Mouse (Mus musculus) thymus, postnatal 36 days (tissue): Measurements from ENCODE around the gene Nenf.
A peak's percentile ranks its signal among the peaks of the same experiment; 100 is the strongest.

ENCODE experiments used
- DNase-seq, 2 experiments: peaks; one replicate each; pipeline ENCODE4 v3.0.0; 2022; ENCODE audit warnings: mixed read lengths in 2 of 2

Gene Nenf

GRCm38 (mm10) chr1:191316818-191317217 lies 1.2 kb downstream of the Nenf start:
- DNase-seq, result no peak

GRCm38 (mm10) chr1:191313926-191314325 lies 4.1 kb downstream of the Nenf start:
- DNase-seq, result no peak

GRCm38 (mm10) chr1:191313158-191313557 lies 4.8 kb downstream of the Nenf start:
- DNase-seq, result no peak

GRCm38 (mm10) chr1:191312513-191312941 lies 5.5 kb downstream of the Nenf start:
- DNase-seq, result peak; percentile 76 to 83

- DNase-seq, result no peak
These were observed 6.6 kb downstream of the Nenf start for GRCm38 (mm10) chr1:191311296-191311898.

GRCm38 (mm10) chr1:191307766-191308455 lies 10.1 kb downstream of the Nenf start:
- DNase-seq, result no peak

- no peak for DNase-seq
These were observed 11.7 kb downstream of the Nenf start for GRCm38 (mm10) chr1:191306316-191306715.

GRCm38 (mm10) chr1:191305610-191306009 lies 12.4 kb downstream of the Nenf start:
- no peak for DNase-seq

- DNase-seq, result no peak
These were observed 13.8 kb downstream of the Nenf start for GRCm38 (mm10) chr1:191304216-191304615.

- DNase-seq, result no peak
These were observed 14.3 kb downstream of the Nenf start for GRCm38 (mm10) chr1:191303736-191304135.

- no peak for DNase-seq
These were observed 16.1 kb downstream of the Nenf start for GRCm38 (mm10) chr1:191301903-191302302.

GRCm38 (mm10) chr1:191299215-191299942 lies 18.6 kb downstream of the Nenf start:
- DNase-seq, result peak; percentile 24 to 36

GRCm38 (mm10) chr1:191298304-191298703 lies 19.7 kb downstream of the Nenf start:
- DNase-seq, result no peak

- no peak for DNase-seq
These were observed 21.5 kb downstream of the Nenf start for GRCm38 (mm10) chr1:191296445-191296844.

GRCm38 (mm10) chr1:191295784-191296183 lies 22.2 kb downstream of the Nenf start:
- no peak for DNase-seq

GRCm38 (mm10) chr1:191293996-191294795 lies 23.8 kb downstream of the Nenf start:
- DNase-seq, result no peak

GRCm38 (mm10) chr1:191293051-191293450 lies 24.9 kb downstream of the Nenf start:
- no peak for DNase-seq

GRCm38 (mm10) chr1:191292348-191292747 lies 25.6 kb downstream of the Nenf start:
- DNase-seq, result no peak

- DNase-seq, result peak; percentile 52 to 55
These were observed 29.2 kb downstream of the Nenf start for GRCm38 (mm10) chr1:191288762-191289161.

- no peak for DNase-seq
These were observed 33.5 kb downstream of the Nenf start for GRCm38 (mm10) chr1:191284502-191284901.

- no peak for DNase-seq
These were observed 34.6 kb downstream of the Nenf start for GRCm38 (mm10) chr1:191283110-191284040.

GRCm38 (mm10) chr1:191282319-191282718 lies 35.7 kb downstream of the Nenf start:
- no peak for DNase-seq
